8 mouse cellular contexts compared by ENCODE assay signal in the genomic region with DNA sequence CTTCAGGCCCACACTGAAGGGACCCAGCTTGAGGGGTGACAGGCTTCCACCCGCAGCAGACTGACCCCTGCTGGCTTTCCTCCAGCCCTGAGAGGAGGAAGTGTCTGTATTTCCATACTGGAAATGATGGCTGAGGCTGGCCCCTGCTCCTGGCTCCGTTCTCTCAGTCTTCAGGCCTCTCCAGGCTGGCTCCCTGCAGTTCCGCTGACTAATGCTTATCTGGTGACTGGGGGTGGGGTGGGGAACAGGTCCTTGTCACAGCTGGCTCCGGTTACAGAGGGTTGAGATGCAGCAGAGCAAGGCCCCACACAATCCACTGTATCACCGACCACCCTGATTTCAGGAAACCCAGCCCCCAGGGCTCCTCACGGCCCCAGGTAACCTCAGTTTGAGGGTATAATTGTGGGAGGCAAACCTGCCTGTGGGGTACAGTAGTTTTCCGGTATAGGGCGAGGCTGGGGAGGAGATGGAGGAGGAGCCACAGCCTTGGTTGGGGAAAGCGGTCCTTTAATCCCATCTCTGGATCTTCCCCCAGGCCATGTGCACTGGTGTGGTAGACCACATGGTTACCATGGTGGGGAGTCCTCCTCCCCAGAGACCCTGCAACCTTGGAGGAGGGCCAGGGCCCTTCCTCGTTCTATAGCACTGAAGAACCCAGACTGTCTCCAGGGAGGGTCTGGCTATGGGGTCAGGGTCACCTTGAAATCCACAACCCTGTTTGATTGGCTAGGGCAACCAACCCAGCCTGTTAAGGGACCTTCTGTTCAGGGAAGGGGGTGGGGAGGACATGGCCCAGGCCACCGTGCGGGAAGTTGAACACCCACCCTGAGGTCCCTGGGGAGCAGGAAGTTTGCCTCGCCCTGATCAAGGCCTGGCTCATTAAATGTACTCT.
DNase-seq lines count a peak whose midpoint lies in the region; ATAC-seq and TF ChIP-seq lines count a peak whose summit lies in the region.

No protein-coding gene starts in this region.

- no peaks in the 10 kb centered on the region for H3K9me3 ChIP-seq in hindbrain, embryonic 10.5 days
- H3K9me3 ChIP-seq in liver, embryonic 13.5 days (replicated peaks) = no peaks in the 10 kb centered on the region

- H3K4me2 ChIP-seq in liver, embryonic 13.5 days = peak overlapping the region; percentile 52

- TF ChIP-seq CTCF in small intestine, adult 2 months (IDR thresholded peaks at IDR 0.05; ENCODE audit: extremely low read depth, insufficient read length, insufficient replicate concordance, low read depth, low read length) = no peak

- H3K9ac ChIP-seq in liver, embryonic 13.5 days = 0 out of 2 replicates have a peak overlapping the region, but pooled peaks have one; percentile 1

- H3K36me3 ChIP-seq in hindbrain, embryonic 10.5 days = peaks cover 23% of the 10 kb centered on the region
- 0 out of 2 replicates have a peak, but pooled peaks cover 5% of the 10 kb centered on the region for H3K36me3 ChIP-seq in liver, embryonic 13.5 days
- no peaks in the 10 kb centered on the region for H3K36me3 ChIP-seq in small intestine, adult 2 months (ENCODE audit: control insufficient read depth, insufficient read depth, low read length)

- H3K4me3 ChIP-seq in hindbrain, embryonic 10.5 days = no peak overlapping the region
- H3K4me3 ChIP-seq in liver, embryonic 13.5 days (replicated peaks) = peak overlapping the region; percentile 12; the same call in 1 of the 2 replicates
- peak overlapping the region; percentile 8 for H3K4me3 ChIP-seq in small intestine, adult 2 months (ENCODE audit: low read depth, low read length)

- H3K4me1 ChIP-seq in hindbrain, embryonic 10.5 days (replicated peaks) = peaks cover 81% of the 10 kb centered on the region
- peaks cover 77% of the 10 kb centered on the region for H3K4me1 ChIP-seq in liver, embryonic 13.5 days (replicated peaks)
- H3K4me1 ChIP-seq in small intestine, adult 2 months (ENCODE audit: control insufficient read depth, insufficient read depth, insufficient read length, low read length) = peaks cover 53% of the 10 kb centered on the region

- H3K27ac ChIP-seq in hindbrain, embryonic 10.5 days = peak overlapping the region; percentile 80
- peak overlapping the region; percentile 60 for H3K27ac ChIP-seq in liver, embryonic 13.5 days
- peak overlapping the region; percentile 30 for H3K27ac ChIP-seq in small intestine, adult 2 months (ENCODE audit: insufficient read depth, low read depth, low read length)

- TF ChIP-seq POLR2A in small intestine, adult 2 months (IDR thresholded peaks at IDR 0.05; ENCODE audit: low read depth, low read length) = no peak

- peak; percentile 72 for ATAC-seq in liver, embryonic 13.5 days (ENCODE audit: low read depth)

- no peaks in the 10 kb centered on the region for H3K27me3 ChIP-seq in hindbrain, embryonic 10.5 days (ENCODE audit: insufficient read depth, poor library complexity, severe bottlenecking)
- no peaks in the 10 kb centered on the region for H3K27me3 ChIP-seq in liver, embryonic 13.5 days
- H3K27me3 ChIP-seq in small intestine, adult 2 months (ENCODE audit: control insufficient read depth, insufficient read depth, low read length) = no peaks in the 10 kb centered on the region

- 43% methylated on average over 13 of the region's 13 CpGs for WGBS in hindbrain, embryonic 10.5 days
- WGBS in liver, embryonic 13.5 days (ENCODE audit: insufficient replicate concordance) = 25% methylated on average over 13 of the region's 13 CpGs
- WGBS in small intestine, adult 2 months = 47% methylated on average over 13 of the region's 13 CpGs

- peak; percentile 55 to 62 for DNase-seq in urinary bladder, postnatal 36 days (ENCODE audit: low spot score in 2 of 2)
- no peak for DNase-seq in urinary bladder, postnatal 25 days (ENCODE audit: low spot score)
- peak; percentile 62 for DNase-seq in embryo, embryonic 11 days
- DNase-seq in hindbrain, embryonic 10.5 days (ENCODE audit: low spot score) = peak; percentile 46
- DNase-seq in liver, embryonic 13.5 days = peak; percentile 57
- DNase-seq in right cerebral cortex, postnatal 14 days = no peak
- DNase-seq in c-Kit-positive CD71-positive TER-119-positive erythroid progenitor cells, embryonic 14.5 days (ENCODE audit: low spot score) = no peak

Comparison
In these comparisons a context has a peak if more than half of its experiments do, and no peak if none do; other contexts are left out.
1. DNase-seq: peak in urinary bladder, postnatal 36 days (2 of 2), embryo, embryonic 11 days (single experiment), hindbrain, embryonic 10.5 days (single experiment) and liver, embryonic 13.5 days (single experiment); none in urinary bladder, postnatal 25 days (single experiment), right cerebral cortex, postnatal 14 days (single experiment) and c-Kit-positive CD71-positive TER-119-positive erythroid progenitor cells, embryonic 14.5 days (single experiment).
2. H3K27ac ChIP-seq: peak in every context shown above with its lines; median percentile 80 in hindbrain, embryonic 10.5 days; 60 in liver, embryonic 13.5 days; 30 in small intestine, adult 2 months.